Mouse (Mus musculus): ENCODE results near the gene Clmp. TPM values are rescaled to one million over a fixed set of nuclear protein-coding genes. Genes with fewer than 3 reads are reported as not detected.

Gene Clmp
- total RNA-seq, 2 experiments from 2014 or later: 11.3 to 16.1 TPM

DNA sequence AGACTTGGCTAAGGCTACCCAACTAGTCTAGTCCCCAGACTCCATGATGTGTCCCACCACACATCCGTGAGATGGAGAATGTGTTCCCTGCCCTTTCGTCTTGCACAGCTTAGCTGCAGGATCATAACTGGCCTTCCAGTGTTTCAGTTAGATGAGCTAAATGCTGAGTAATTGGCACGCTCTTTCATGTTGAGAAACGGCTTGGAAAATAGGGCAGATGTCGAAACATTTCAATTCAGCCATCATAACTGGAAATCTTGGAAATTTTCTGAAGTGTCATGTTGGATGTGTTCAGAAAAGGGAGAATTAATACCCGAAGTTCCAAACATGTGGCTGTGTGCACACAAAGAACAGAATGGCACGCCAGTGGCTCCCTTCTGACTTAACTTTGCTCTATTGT is 4.7 kb downstream of the Clmp start:
- DNase-seq: no peak

DNA sequence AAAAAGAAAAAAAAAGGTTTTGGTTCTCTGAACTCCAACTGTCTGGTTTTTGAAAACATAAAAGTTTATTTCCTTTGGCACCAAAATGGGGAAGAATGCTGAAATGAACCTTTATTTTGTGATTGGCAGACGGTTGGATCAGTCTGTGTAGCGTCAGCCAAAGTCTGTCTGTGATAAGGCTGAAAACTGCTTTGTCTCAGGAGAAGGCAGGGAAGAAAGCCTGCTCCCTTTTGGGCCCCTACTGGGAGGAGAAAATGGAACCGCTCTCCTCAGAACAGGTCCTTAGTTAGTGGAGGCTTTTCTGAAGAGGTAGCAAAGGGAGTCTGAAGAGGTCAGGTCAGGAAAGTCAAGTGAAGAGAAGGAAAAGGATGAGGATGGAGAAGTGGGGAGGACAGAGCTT is 7.3 kb downstream of the Clmp start:
- no peak for DNase-seq

GRCm38 (mm10) chr9:40693768-40694167 is 8.0 kb downstream of the Clmp start:
- DNase-seq: no peak

GRCm38 (mm10) chr9:40694284-40694683 is 8.5 kb downstream of the Clmp start:
- DNase-seq: no peak

GRCm38 (mm10) chr9:40696086-40696485 is 10.3 kb downstream of the Clmp start:
- no peak for DNase-seq

DNA sequence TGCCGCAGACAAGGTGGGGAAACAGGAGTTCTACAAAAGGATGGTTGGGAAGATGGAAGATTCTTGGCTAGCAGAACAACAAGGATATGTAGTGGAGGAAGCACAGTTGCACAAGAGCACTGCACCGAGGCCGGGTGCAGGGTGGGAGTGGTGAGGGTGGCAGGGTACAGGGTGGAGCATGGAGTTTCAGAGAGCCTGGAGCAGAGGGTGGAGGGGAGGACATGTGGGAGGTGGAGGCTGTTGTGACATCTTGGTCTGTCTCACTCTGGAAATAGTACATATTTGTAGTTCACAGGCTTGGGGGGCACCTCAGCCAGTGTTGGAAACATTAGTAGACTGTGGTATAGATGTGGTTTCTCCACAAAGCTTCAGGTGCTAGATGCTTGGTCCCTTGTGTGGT is 13.4 kb downstream of the Clmp start:
- no peak for DNase-seq

GRCm38 (mm10) chr9:40700253-40700652 is 14.5 kb downstream of the Clmp start:
- no peak for DNase-seq

- DNase-seq: no peak
These were observed 18.9 kb downstream of the Clmp start for GRCm38 (mm10) chr9:40704364-40705276.

GRCm38 (mm10) chr9:40708448-40709140 is 22.8 kb downstream of the Clmp start:
- peak; percentile 41 for DNase-seq

- no peak for DNase-seq
These were observed 23.4 kb downstream of the Clmp start for GRCm38 (mm10) chr9:40709141-40709537.

GRCm38 (mm10) chr9:40709587-40709986 is 23.8 kb downstream of the Clmp start:
- DNase-seq: no peak

DNA sequence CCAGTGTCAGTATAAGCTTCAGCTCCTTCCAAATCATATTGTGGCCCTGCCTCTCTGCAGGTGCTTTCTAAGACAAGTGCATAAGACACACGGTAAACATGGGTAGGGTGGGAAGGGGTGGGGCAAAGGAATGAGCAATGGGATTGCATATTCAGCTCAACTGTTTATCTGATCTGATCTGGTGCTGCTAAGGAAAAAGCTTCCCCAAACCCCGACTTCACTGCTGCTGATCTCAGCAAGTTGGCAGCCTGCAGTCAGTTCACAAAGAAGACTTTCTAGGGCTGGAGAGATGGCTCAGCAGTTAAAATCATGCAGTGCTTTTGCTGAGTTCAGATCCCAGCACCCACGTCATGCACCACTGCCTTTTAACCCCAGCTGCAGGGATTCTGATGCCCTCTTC is 24.2 kb downstream of the Clmp start:
- no peak for DNase-seq

GRCm38 (mm10) chr9:40711654-40712053 is 25.9 kb downstream of the Clmp start:
- DNase-seq: no peak

GRCm38 (mm10) chr9:40717182-40717874 is 31.6 kb downstream of the Clmp start:
- DNase-seq: peak; percentile 42

DNA sequence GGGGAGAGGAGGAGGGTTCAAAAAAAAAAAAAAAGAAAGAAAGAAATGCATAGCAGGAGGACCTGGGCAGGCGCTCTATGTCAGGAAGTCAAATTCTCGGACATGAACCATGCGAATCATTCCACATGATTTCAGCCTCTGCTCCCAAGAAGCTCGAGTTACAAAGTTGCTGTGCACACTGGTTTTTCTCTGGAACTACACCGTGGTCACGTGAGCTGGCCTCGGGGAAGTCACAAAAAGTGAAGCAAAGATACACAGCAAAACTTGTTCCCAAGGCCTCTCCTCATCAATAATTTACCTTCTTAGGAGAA is 32.1 kb downstream of the Clmp start:
- no peak for DNase-seq

DNA sequence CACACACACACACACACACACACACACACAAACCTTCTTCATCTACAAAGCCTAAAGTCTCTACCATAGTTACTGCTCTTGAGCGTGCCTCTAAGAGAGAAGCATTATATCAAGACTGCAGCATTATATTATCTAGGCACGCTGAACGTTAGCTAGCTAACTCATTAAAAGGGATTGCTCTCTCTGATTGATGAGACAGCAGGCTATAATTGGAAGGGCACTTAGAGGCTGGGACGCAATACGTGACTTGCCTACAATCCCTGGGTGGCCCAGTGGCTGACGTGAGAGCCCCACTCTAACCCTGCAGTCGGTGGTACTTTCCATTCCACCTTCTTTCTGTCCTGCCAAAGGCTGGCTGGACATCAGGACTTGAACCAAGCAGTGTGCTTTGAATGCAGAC is 35.1 kb downstream of the Clmp start:
- DNase-seq: no peak

GRCm38 (mm10) chr9:40723311-40723772 is 37.6 kb downstream of the Clmp start:
- DNase-seq: no peak

DNA sequence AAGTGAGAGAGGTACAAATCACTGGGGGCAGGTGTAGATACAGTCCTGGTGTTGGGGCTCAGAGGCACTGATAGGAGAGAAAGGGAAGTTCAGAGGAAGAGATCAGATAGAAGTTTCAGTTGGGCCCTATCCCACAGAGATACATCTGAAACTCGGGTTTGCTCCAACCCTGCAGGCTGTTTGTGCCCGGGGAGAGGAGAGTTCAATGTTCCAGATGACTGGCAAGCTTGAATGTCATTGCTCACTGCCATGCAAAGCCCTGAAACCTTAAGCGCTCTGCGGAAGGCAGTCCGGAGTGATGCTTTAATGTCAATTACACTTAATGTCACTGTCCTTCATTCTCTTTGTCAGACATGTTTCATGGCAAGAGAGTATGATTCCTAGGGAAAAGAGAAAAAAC is 39.2 kb downstream of the Clmp start:
- DNase-seq: no peak

DNA sequence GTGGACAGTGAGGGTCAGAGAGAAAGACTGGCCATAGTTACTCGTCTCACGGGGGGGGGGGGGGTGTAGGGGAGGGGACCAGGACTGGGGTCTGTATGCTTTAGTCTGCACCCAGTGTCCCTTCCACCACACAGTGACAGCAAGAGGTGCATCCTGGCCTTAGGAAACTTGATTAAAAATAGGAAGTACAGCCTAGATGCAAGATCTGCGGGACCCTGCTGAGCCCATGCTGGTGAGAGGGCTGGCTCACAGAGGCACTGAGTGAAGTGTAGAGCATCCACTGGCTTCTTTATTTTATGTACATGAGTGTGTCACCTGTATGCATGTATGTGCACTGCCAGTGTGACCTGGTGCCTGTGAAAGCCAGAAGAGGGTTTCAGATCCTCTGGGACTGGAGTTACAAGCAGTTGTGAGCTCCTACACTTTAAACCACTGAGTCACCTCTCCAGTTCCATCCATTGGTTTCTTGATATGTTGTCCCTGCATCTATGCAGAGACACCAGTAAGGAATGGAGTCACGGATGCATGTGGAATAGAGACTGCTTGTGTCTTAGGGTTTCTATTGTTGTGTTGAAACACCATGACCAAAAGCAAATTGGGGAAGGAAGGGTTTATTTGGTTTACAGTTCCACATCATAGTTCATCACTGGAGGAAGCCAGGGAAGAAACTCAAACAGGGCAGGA is 41.5 kb downstream of the Clmp start:
- no peak for DNase-seq

DNA sequence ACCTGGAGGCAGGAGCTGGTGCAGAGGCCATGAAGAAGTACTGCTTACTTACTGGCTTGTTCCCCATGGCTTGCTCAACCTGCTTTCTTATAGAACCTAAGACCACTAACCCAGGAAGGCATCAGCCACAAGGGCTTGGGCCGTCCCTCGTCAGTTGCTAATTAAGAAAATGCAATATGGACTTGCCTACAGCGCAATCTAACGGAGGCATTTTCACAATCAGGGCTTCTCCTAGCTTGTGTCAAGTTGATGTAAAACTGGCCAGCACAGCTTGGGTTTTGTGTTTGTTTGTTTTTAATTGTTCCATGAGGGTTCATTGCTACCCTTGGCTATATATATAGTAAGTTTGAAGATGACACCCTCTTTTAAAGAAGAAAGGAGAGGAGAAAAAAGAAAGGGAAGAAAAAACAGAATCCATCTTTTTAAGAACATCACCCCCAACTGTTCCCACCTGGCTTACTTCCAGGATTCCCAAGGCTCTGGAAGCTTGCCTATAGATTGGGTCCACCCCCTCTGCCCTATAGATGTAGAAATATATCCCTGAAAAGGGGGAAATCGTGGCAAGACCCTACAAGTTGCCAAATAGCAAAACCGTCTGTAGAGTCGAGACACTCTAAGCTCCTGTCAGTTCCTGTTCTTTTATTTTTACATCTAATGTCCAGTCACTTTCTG is 42.2 kb downstream of the Clmp start:
- DNase-seq: no peak

DNA sequence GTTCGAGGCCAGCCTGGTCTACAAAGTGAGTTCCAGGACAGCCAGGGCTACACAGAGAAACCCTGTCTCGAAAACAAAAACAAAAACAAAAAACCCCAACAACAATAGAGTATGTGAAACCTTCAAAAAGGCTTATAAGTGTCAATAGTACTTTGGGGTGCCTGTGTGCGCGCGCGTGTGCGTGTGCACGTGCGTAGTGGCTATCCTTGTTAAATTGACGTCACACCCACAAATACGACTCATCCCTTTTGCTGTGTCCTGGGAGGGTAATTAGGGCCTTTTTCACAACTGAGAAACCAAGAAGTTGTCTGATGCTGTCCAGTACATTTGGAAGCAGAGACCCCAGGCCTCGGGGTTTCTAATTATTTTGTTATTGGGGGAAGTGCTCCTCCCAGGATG is 44.5 kb downstream of the Clmp start:
- DNase-seq: no peak

All from gastrocnemius, postnatal 10 days (tissue).